Mouse (Mus musculus) granulocyte monocyte progenitor cell, adult 5-6 weeks (primary cell): ENCODE data around the gene Il6ra. TPM values are rescaled to one million over a fixed set of nuclear protein-coding genes. Genes with fewer than 3 reads are reported as not detected.

Experiments used
- ATAC-seq: replicated peaks from 2 replicates; pipeline ENCODE4 v1.8.0; 2016; ENCODE audit warnings: mild to moderate bottlenecking, moderate TSS enrichment, inconsistent platforms; ENCODE audit not compliant: poor library complexity, severe bottlenecking
- total RNA-seq, 2 experiments: library from RNA; stranded (forward) in 1 of 2; stranded (reverse) in 1 of 2; fragments of 200-712, 200-1000 nt in 1 of 2; fragments of >200 nt in 1 of 2; fragmentation: Nextera tagmentation in 1 of 2; gene quantifications; 2 replicates each; pipeline ENCODE4 v1.2.3; 2014 to 2017

Gene Il6ra
- total RNA-seq, 2 experiments from 2014 or later = 20.8 to 36.8 TPM

GRCm38 (mm10) chr3:89912108-89912542, 871 bp downstream of the Il6ra start:
- ATAC-seq = peak; percentile 22

- peak; percentile 76 for ATAC-seq
Observed at GRCm38 (mm10) chr3:89911207-89911606, 1.8 kb downstream of the Il6ra start.

GRCm38 (mm10) chr3:89909703-89910542, 3.1 kb downstream of the Il6ra start:
- no peak for ATAC-seq

GRCm38 (mm10) chr3:89908836-89909235, 4.2 kb downstream of the Il6ra start:
- no peak for ATAC-seq

GRCm38 (mm10) chr3:89907846-89908245, 5.2 kb downstream of the Il6ra start:
- ATAC-seq = no peak

GRCm38 (mm10) chr3:89899511-89899908, 13.5 kb downstream of the Il6ra start:
- ATAC-seq = no peak

GRCm38 (mm10) chr3:89898870-89899510, 14.0 kb downstream of the Il6ra start:
- ATAC-seq = no peak

- no peak for ATAC-seq
Observed at GRCm38 (mm10) chr3:89898011-89898410, 15.0 kb downstream of the Il6ra start.

- ATAC-seq = no peak
Observed at GRCm38 (mm10) chr3:89897204-89897796, 15.7 kb downstream of the Il6ra start.

- ATAC-seq = no peak
Observed at GRCm38 (mm10) chr3:89896571-89896970, 16.4 kb downstream of the Il6ra start.

GRCm38 (mm10) chr3:89892517-89893106, 20.4 kb downstream of the Il6ra start:
- peak; percentile 38 for ATAC-seq

- ATAC-seq = no peak
Observed at GRCm38 (mm10) chr3:89891696-89892095, 21.3 kb downstream of the Il6ra start.

- ATAC-seq = no peak
Observed at GRCm38 (mm10) chr3:89889841-89890430, 23.1 kb downstream of the Il6ra start.

GRCm38 (mm10) chr3:89887582-89888230, 25.3 kb downstream of the Il6ra start:
- peak; percentile 90 for ATAC-seq

GRCm38 (mm10) chr3:89885766-89886165, 27.2 kb downstream of the Il6ra start:
- ATAC-seq = no peak

- ATAC-seq = no peak
Observed at GRCm38 (mm10) chr3:89883582-89884041, 29.4 kb downstream of the Il6ra start.

GRCm38 (mm10) chr3:89882556-89883181, 30.3 kb downstream of the Il6ra start:
- ATAC-seq = no peak

GRCm38 (mm10) chr3:89880036-89880851, 32.8 kb downstream of the Il6ra start:
- no peak for ATAC-seq

- no peak for ATAC-seq
Observed at GRCm38 (mm10) chr3:89879326-89879725, 33.7 kb downstream of the Il6ra start.
